Mouse (Mus musculus) kidney, embryonic 16.5 days (tissue): ENCODE data around the gene Atp1b1. TPM values are rescaled to one million over a fixed set of nuclear protein-coding genes. Genes with fewer than 3 reads are reported as not detected.

Experiments
- ATAC-seq: fragments of 200-750 bp; cut with Nextera tagmentation; 2 replicates; pipeline ENCODE4 v1.8.0; 2017; ENCODE audit warnings: moderate TSS enrichment; ENCODE audit not compliant: low FRiP score, low TSS enrichment
- H3K27ac ChIP-seq: fragments of 300-500 bp; sonication (generic); 2 replicates; pipeline ENCODE4 v1.5.1; 2014; ENCODE audit warnings: low read length
- H3K27me3 ChIP-seq: fragments of 300-500 bp; sonication (generic); 2 replicates; pipeline ENCODE4 v1.6.1; 2014; ENCODE audit warnings: low read length, control low read depth, mixed read lengths; ENCODE audit not compliant: insufficient read depth
- H3K36me3 ChIP-seq: fragments of 300-500 bp; sonication (generic); 2 replicates; pipeline ENCODE4 v1.6.1; 2014; ENCODE audit warnings: low read length, control low read depth, mixed read lengths; ENCODE audit not compliant: insufficient read depth
- H3K4me1 ChIP-seq: fragments of 300-500 bp; sonication (generic); 2 replicates; pipeline ENCODE4 v1.6.1; 2014; ENCODE audit warnings: low read length, control low read depth, mixed read lengths; ENCODE audit not compliant: insufficient read depth
- H3K4me2 ChIP-seq: fragments of 300-500 bp; sonication (generic); replicated peaks from 2 replicates; pipeline ENCODE4 v1.6.1; 2014; ENCODE audit warnings: low read depth, low read length
- H3K4me3 ChIP-seq: fragments of 300-500 bp; sonication (generic); 2 replicates; pipeline ENCODE4 v1.5.1; 2014; ENCODE audit warnings: mild to moderate bottlenecking, low read length
- H3K9ac ChIP-seq: fragments of 300-500 bp; sonication (generic); replicated peaks from 2 replicates; pipeline ENCODE4 v1.6.1; 2014; ENCODE audit warnings: low read length
- H3K9me3 ChIP-seq: fragments of 300-500 bp; sonication (generic); 2 replicates; pipeline ENCODE4 v1.6.1; 2016; ENCODE audit warnings: low read length, control low read depth
- WGBS: fragments of 180-500 bp; shearing (Covaris S2); extraction: QIAGEN DNeasy Blood & Tissue Kit; methylation state at CpG from one replicate; pipeline ENCODE4 v1.1.7; 2014; 5-methylcytosine and 5-hydroxymethylcytosine counted together
- polyA plus RNA-seq: library from polyadenylated mRNA; unstranded; fragments of >200 nt; fragmentation: Nextera tagmentation; extraction: Ambion mirVana; gene quantifications from 2 replicates; pipeline ENCODE4 v1.2.1, GENCODE M21; 2015

Gene Atp1b1
- polyA plus RNA-seq, 1 experiment from 2014 or later: 240 TPM

GRCm38 (mm10) chr1:164446535-164446934 lies 11.6 kb downstream of the Atp1b1 start:
- 70% methylated on average over 10 of the region's 10 CpGs for WGBS
- Histone ChIP-seq H3K27me3 (no peaks in the 10 kb centered on the region), H3K27ac (no peak overlapping the region), H3K36me3 (peaks cover 17% of the 10 kb centered on the region), H3K9me3 (no peaks in the 10 kb centered on the region; the same call in 1 of the 2 replicates), H3K9ac (no peak overlapping the region), H3K4me1 (no peaks in the 10 kb centered on the region), H3K4me2 (no peak overlapping the region), H3K4me3 (no peak overlapping the region)
- ATAC-seq: peak; percentile 4; the same call in 1 of the 2 replicates

GRCm38 (mm10) chr1:164445620-164446162 lies 12.5 kb downstream of the Atp1b1 start:
- 60% methylated on average over 5 of the region's 5 CpGs for WGBS
- Histone ChIP-seq H3K9ac (no peak overlapping the region), H3K27me3 (no peaks in the 10 kb centered on the region), H3K36me3 (peaks cover 24% of the 10 kb centered on the region), H3K4me3 (no peak overlapping the region), H3K4me2 (no peak overlapping the region), H3K9me3 (no peaks in the 10 kb centered on the region; the same call in 1 of the 2 replicates), H3K27ac (no peak overlapping the region), H3K4me1 (no peaks in the 10 kb centered on the region)
- no peak for ATAC-seq

- no peak overlapping the region for H3K4me3 ChIP-seq
- no peak overlapping the region for H3K4me2 ChIP-seq
- no peak overlapping the region for H3K27ac ChIP-seq
- H3K36me3 ChIP-seq: peaks cover 54% of the 10 kb centered on the region
- H3K9ac ChIP-seq: no peak overlapping the region
- WGBS: 49% methylated on average over 18 of the region's 18 CpGs
- no peaks in the 10 kb centered on the region for H3K27me3 ChIP-seq
- ATAC-seq: 0 out of 2 replicates have a peak, but pooled peaks have one; percentile 21
- no peaks in the 10 kb centered on the region; the same call in 1 of the 2 replicates for H3K9me3 ChIP-seq
- no peaks in the 10 kb centered on the region for H3K4me1 ChIP-seq
Observed at GRCm38 (mm10) chr1:164441408-164441974, 16.7 kb downstream of the Atp1b1 start.

GRCm38 (mm10) chr1:164440708-164441407 lies 17.3 kb downstream of the Atp1b1 start:
- no peak overlapping the region for H3K9ac ChIP-seq

GRCm38 (mm10) chr1:164440230-164440629 lies 17.9 kb downstream of the Atp1b1 start:
- H3K36me3 ChIP-seq: peaks cover 58% of the 10 kb centered on the region
- WGBS: 85% methylated on average over 6 of the region's 6 CpGs
- H3K27me3 ChIP-seq: no peaks in the 10 kb centered on the region
- H3K4me1 ChIP-seq: peaks cover 2% of the 10 kb centered on the region; the same call in 1 of the 2 replicates
- no peak overlapping the region for H3K4me2 ChIP-seq
- no peak for ATAC-seq
- H3K27ac ChIP-seq: no peak overlapping the region
- no peak overlapping the region for H3K4me3 ChIP-seq
- H3K9me3 ChIP-seq: no peaks in the 10 kb centered on the region; the same call in 1 of the 2 replicates
- H3K9ac ChIP-seq: no peak overlapping the region

More at GRCm38 (mm10) chr1:164440708-164441407, 17.3 kb downstream of the Atp1b1 start:
- Histone ChIP-seq H3K27ac (no peak overlapping the region), H3K4me2 (no peak overlapping the region), H3K36me3 (peaks cover 58% of the 10 kb centered on the region), H3K4me3 (no peak overlapping the region), H3K9me3 (no peaks in the 10 kb centered on the region; the same call in 1 of the 2 replicates), H3K4me1 (no peaks in the 10 kb centered on the region), H3K27me3 (no peaks in the 10 kb centered on the region)
- WGBS: 80% methylated on average over 11 of the region's 11 CpGs
- ATAC-seq: no peak

GRCm38 (mm10) chr1:164436749-164437148 lies 21.4 kb downstream of the Atp1b1 start:
- WGBS: 84% methylated on average over 7 of the region's 7 CpGs
- no peak overlapping the region for H3K27ac ChIP-seq
- ATAC-seq: no peak
- H3K36me3 ChIP-seq: peaks cover 44% of the 10 kb centered on the region
- H3K27me3 ChIP-seq: no peaks in the 10 kb centered on the region
- H3K4me3 ChIP-seq: no peak overlapping the region
- no peak overlapping the region for H3K9ac ChIP-seq
- H3K4me2 ChIP-seq: no peak overlapping the region
- H3K9me3 ChIP-seq: no peaks in the 10 kb centered on the region
- peaks cover 17% of the 10 kb centered on the region; the same call in 1 of the 2 replicates for H3K4me1 ChIP-seq

GRCm38 (mm10) chr1:164434049-164434448 lies 24.1 kb downstream of the Atp1b1 start:
- no peaks in the 10 kb centered on the region for H3K27me3 ChIP-seq
- peaks cover 17% of the 10 kb centered on the region; the same call in 1 of the 2 replicates for H3K4me1 ChIP-seq
- no peaks in the 10 kb centered on the region for H3K9me3 ChIP-seq
- no peak overlapping the region for H3K4me3 ChIP-seq
- peaks cover 22% of the 10 kb centered on the region for H3K36me3 ChIP-seq
- H3K27ac ChIP-seq: no peak overlapping the region; the same call in 1 of the 2 replicates
- H3K9ac ChIP-seq: no peak overlapping the region
- 29% methylated on average over 6 of the region's 6 CpGs for WGBS
- ATAC-seq: no peak
- H3K4me2 ChIP-seq: no peak overlapping the region

GRCm38 (mm10) chr1:164432649-164433048 lies 25.5 kb downstream of the Atp1b1 start:
- 43% methylated on average over 5 of the region's 5 CpGs for WGBS
- peaks cover 17% of the 10 kb centered on the region; the same call in 1 of the 2 replicates for H3K4me1 ChIP-seq

GRCm38 (mm10) chr1:164428644-164429043 lies 29.5 kb downstream of the Atp1b1 start:
- no peak overlapping the region for H3K27ac ChIP-seq
- WGBS: 90% methylated on average over 9 of the region's 9 CpGs
- H3K9me3 ChIP-seq: no peaks in the 10 kb centered on the region
- no peak overlapping the region for H3K4me2 ChIP-seq
- H3K9ac ChIP-seq: no peak overlapping the region
- no peak overlapping the region for H3K4me3 ChIP-seq
- peaks cover 10% of the 10 kb centered on the region; the same call in 1 of the 2 replicates for H3K4me1 ChIP-seq
- H3K36me3 ChIP-seq: no peaks in the 10 kb centered on the region
- ATAC-seq: no peak
- H3K27me3 ChIP-seq: no peaks in the 10 kb centered on the region

More at GRCm38 (mm10) chr1:164432649-164433048, 25.5 kb downstream of the Atp1b1 start:
- Histone ChIP-seq H3K4me2 (no peak overlapping the region), H3K36me3 (peaks cover 14% of the 10 kb centered on the region), H3K9me3 (no peaks in the 10 kb centered on the region), H3K27me3 (no peaks in the 10 kb centered on the region), H3K27ac (peak overlapping the region; percentile 48), H3K9ac (no peak overlapping the region), H3K4me3 (no peak overlapping the region)
- 0 out of 2 replicates have a peak, but pooled peaks have one; percentile 47 for ATAC-seq
